Mouse (Mus musculus) liver, embryonic 11.5 days (tissue): Measurements from ENCODE around the gene Ethe1. TPM values are rescaled to one million over a fixed set of nuclear protein-coding genes. Genes with fewer than 3 reads are reported as not detected.
A peak's percentile ranks its signal among the peaks of the same experiment; 100 is the strongest.
"Not testable (repeated sequence)": the region's sequence is repeated elsewhere in the genome, so short reads cannot be mapped to it uniquely, and the experiment has no call there.

Experiments
- ATAC-seq: fragments of 200-750 bp; cut with Nextera tagmentation; replicated peaks from 2 replicates; pipeline ENCODE4 v1.8.0; 2017; ENCODE audit warnings: moderate number of reproducible peaks, mild to moderate bottlenecking, moderate TSS enrichment, moderate library complexity; ENCODE audit not compliant: low FRiP score
- DNase-seq: peaks from one replicate; pipeline ENCODE4 v3.0.0-alpha.2; 2017; ENCODE audit warnings: low spot score
- H3K27ac ChIP-seq: fragments of 300-500 bp; sonication (generic); 2 replicates; pipeline ENCODE4 v1.5.1; 2014; ENCODE audit warnings: mild to moderate bottlenecking, low read depth, low read length, control low read depth
- H3K27me3 ChIP-seq: fragments of 300-500 bp; sonication (generic); replicated peaks from 2 replicates; pipeline ENCODE4 v1.6.1; 2014; ENCODE audit warnings: low read length, mixed read lengths; ENCODE audit not compliant: control insufficient read depth, insufficient read depth
- H3K36me3 ChIP-seq: fragments of 300-500 bp; sonication (generic); 2 replicates; pipeline ENCODE4 v1.6.1; 2014; ENCODE audit warnings: mild to moderate bottlenecking, low read length, moderate library complexity, mixed read lengths; ENCODE audit not compliant: control insufficient read depth, insufficient read depth
- H3K4me1 ChIP-seq: fragments of 300-500 bp; sonication (generic); replicated peaks from 2 replicates; pipeline ENCODE4 v1.6.1; 2014; ENCODE audit warnings: low read length, mixed read lengths; ENCODE audit not compliant: control insufficient read depth, insufficient read depth
- H3K4me2 ChIP-seq: fragments of 300-500 bp; sonication (generic); 2 replicates; pipeline ENCODE4 v1.6.1; 2014; ENCODE audit warnings: mild to moderate bottlenecking, control low read depth, moderate library complexity
- H3K4me3 ChIP-seq: fragments of 300-500 bp; sonication (generic); 2 replicates; pipeline ENCODE4 v1.5.1; 2014; ENCODE audit warnings: low read depth, low read length, control low read depth
- H3K9ac ChIP-seq: fragments of 300-500 bp; sonication (generic); 2 replicates; pipeline ENCODE4 v1.6.1; 2014; ENCODE audit warnings: low read depth, low read length, control low read depth
- H3K9me3 ChIP-seq: fragments of 300-500 bp; sonication (generic); 2 replicates; pipeline ENCODE4 v1.6.1; 2016; ENCODE audit warnings: low read length, inconsistent platforms, mixed read lengths; ENCODE audit not compliant: control insufficient read depth
- WGBS: fragments of 180-500 bp; shearing (Covaris S2); extraction: QIAGEN DNeasy Blood & Tissue Kit; methylation state at CpG from one replicate; pipeline ENCODE4 v1.1.7; 2014; 5-methylcytosine and 5-hydroxymethylcytosine counted together
- polyA plus RNA-seq: library from polyadenylated mRNA; unstranded; fragments of >200 nt; fragmentation: Nextera tagmentation; extraction: Ambion mirVana; gene quantifications from 2 replicates; pipeline ENCODE4 v1.2.1, GENCODE M21; 2014

The Ethe1 gene
- polyA plus RNA-seq, 1 experiment from 2014 or later: 21.9 TPM

DNA sequence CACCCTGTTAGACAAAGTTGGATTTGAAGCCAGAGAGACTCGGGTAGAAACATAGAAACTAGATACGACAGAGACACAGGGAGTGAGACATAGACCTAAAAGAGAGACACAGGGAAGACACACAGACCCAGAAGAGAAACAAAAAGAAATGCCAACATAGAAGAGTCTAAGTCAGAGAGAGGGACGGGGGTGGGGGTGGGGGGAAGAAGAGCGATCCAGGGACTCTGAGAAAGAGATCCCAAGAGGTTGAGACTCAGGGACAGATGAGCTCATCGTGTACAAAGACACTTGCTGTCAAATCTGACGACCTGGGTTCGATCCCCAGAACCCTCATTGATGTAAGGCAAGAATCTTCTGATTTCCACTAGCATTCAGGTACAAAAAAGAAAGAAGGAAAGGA is 24.4 kb downstream of the Ethe1 start:
- H3K27ac ChIP-seq: no peak overlapping the region
- H3K36me3 ChIP-seq: no peaks in the 10 kb centered on the region
- no peak for DNase-seq
- 13% methylated on average over 7 of the region's 7 CpGs for WGBS
- no peak for ATAC-seq
- H3K9ac ChIP-seq: peak overlapping the region; percentile 66
- H3K27me3 ChIP-seq: peaks cover 22% of the 10 kb centered on the region
- H3K4me2 ChIP-seq: peak overlapping the region; percentile 97
- peak overlapping the region; percentile 55 for H3K4me3 ChIP-seq
- no peaks in the 10 kb centered on the region for H3K9me3 ChIP-seq
- peaks cover 17% of the 10 kb centered on the region for H3K4me1 ChIP-seq

DNA sequence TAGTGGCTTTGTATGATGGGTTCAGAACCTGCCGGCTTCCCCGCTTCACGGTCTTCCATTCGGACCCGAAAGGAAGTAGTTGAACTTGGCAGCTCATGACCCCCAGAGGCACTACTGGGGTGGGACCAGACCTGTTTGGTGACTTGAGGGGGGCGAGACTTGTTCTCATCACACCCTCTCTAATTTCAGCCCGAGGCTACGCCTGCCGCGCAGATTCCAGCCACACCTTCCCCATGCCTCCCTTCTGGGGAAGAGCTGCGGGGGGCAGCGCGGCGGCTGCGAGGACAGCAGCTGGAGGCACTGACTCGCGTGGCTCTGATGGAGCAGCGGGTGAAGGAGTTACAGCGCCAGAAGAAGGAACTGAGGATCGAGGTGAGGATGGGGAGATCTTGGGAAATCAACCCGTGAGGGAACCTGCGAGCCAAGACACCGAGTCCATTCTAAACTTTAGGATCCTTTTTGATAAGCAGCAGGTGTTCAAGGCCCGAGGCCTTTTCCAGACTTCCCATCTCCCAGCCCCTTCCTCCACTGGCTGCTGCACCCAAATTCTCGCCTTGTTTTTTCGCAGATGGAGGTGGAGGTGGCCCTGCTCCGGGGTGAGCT is 25.1 kb downstream of the Ethe1 start:
- no peaks in the 10 kb centered on the region for H3K36me3 ChIP-seq
- no peaks in the 10 kb centered on the region for H3K9me3 ChIP-seq
- no peak for DNase-seq
- H3K4me1 ChIP-seq: peaks cover 17% of the 10 kb centered on the region
- H3K4me2 ChIP-seq: peak overlapping the region; percentile 97
- peak overlapping the region; percentile 22; the same call in 1 of the 2 replicates for H3K4me3 ChIP-seq
- 10% methylated on average over 27 of the region's 27 CpGs for WGBS
- H3K27ac ChIP-seq: no peak overlapping the region
- no peak overlapping the region for H3K9ac ChIP-seq
- ATAC-seq: no peak
- H3K27me3 ChIP-seq: peaks cover 22% of the 10 kb centered on the region

DNA sequence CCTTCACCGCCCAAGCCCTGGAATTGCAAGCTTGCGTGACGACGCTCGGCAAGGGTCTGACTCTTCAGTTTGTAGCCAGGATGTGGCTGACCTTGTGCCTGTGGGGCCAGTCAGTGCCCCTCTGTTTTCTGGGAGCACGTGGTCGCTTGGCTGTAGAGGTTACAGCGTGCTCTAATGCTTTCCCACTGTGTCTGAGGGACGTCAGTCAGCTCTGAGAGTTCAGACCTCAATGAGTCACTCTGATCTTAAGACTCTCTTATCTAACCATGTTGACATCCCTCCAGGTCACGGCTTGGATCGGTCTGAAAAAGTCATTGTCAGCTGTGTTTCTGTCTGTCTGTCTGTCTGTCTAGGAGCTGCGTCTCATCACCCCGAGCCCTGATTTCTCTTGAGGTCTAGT is 27.5 kb downstream of the Ethe1 start:
- H3K4me2 ChIP-seq: no peak overlapping the region
- peaks cover 22% of the 10 kb centered on the region for H3K27me3 ChIP-seq
- H3K4me1 ChIP-seq: peaks cover 17% of the 10 kb centered on the region
- 54% methylated on average over 13 of the region's 13 CpGs for WGBS
- H3K9me3 ChIP-seq: 0 out of 2 replicates have a peak, but pooled peaks cover 2% of the 10 kb centered on the region
- DNase-seq (no peak), ATAC-seq (no peak)
- H3K4me3 ChIP-seq: no peak overlapping the region
- H3K27ac ChIP-seq: no peak overlapping the region
- no peaks in the 10 kb centered on the region for H3K36me3 ChIP-seq
- H3K9ac ChIP-seq: 0 out of 2 replicates have a peak overlapping the region, but pooled peaks have one; percentile 2

DNA sequence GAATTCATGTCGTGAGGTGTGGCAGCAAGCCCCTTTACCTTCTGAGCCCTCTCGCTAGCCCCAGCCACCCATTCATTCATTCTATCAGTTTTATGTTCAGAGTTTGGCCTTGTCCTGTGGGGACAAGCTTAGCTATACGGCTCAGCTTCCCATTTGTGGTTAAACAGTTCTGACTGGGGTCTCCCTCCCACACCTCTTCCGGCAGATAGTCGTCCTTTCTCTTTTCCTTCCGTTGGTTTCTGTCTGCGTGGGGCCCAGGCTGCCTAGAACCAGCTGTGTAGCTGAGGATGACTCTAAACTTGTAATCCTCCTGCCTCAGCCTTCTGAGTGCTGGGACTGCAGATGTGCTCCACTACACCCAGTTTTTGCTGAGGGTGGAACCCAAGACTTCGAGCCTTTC is 30.4 kb downstream of the Ethe1 start:
- no peak overlapping the region for H3K27ac ChIP-seq
- 35% methylated on average over 8 of the region's 8 CpGs for WGBS
- no peak overlapping the region for H3K4me2 ChIP-seq
- 0 out of 2 replicates have a peak, but pooled peaks have one; percentile 26 for ATAC-seq
- no peak overlapping the region for H3K4me3 ChIP-seq
- peaks cover 4% of the 10 kb centered on the region; the same call in 1 of the 2 replicates for H3K9me3 ChIP-seq
- peaks cover 8% of the 10 kb centered on the region for H3K27me3 ChIP-seq
- H3K9ac ChIP-seq: no peak overlapping the region
- H3K4me1 ChIP-seq: peaks cover 3% of the 10 kb centered on the region
- peaks cover 4% of the 10 kb centered on the region for H3K36me3 ChIP-seq
- no peak for DNase-seq

DNA sequence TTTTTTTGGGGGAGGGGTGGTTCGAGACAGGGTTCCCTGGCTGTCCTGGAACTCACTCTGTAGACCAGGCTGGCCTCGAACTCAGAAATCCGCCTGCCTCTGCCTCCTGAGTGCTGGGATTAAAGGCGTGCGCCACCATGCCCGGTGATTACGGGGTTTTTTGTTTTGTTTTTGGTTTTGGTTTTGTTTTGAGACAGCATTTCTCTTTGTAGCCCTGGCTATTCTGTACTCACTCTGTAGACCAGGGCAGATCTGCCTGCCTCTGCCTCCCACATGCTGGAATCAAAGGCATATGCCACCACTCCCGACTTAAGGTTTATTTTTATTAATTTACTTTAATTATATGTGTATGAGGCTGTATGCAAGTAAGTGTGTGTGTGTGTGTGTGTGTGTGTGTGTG is 31.0 kb downstream of the Ethe1 start:
- H3K4me2 ChIP-seq, H3K27me3 ChIP-seq, H3K4me3 ChIP-seq, ATAC-seq, H3K27ac ChIP-seq, H3K9ac ChIP-seq, H3K4me1 ChIP-seq, DNase-seq, H3K9me3 ChIP-seq, H3K36me3 ChIP-seq: not testable (repeated sequence)
- 88% methylated on average over 8 of the region's 8 CpGs for WGBS

DNA sequence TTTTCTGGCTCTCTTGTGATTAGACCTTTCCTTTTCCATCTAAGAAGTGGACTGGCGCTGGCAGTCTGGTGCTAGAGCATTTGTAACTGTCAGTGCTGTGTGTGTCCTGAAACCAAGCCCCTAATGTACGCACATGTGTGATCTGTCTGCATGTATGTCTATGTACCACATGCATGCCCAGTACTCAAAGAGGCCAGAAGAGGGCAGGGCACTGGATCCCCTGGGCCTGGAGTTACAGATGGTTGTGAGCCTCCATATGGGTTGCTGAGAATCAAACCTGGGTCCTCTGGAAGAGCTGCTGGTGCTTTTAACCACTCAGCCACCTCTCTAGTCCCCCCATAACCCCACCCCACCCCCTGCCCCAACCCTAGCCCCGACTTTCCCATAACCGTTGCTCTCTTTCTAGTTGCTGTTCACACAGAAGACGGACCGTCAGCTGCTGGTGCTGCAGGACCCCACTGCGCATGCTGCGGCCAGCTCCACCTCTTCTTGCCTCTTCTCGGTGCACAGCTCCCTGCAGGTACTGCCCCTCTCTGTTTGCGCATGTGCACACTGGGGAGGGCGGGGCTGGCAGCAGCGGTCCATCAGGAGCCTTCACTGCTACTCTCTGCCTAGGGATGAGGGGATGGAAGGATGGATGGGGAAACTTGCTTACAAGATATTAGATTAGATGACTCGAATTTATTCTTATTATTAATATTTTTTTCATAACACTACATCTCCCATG is 32.5 kb downstream of the Ethe1 start:
- H3K27me3 ChIP-seq: no peaks in the 10 kb centered on the region
- no peak for ATAC-seq
- H3K9me3 ChIP-seq: peaks cover 4% of the 10 kb centered on the region; the same call in 1 of the 2 replicates
- H3K27ac ChIP-seq: no peak overlapping the region
- no peak overlapping the region for H3K4me3 ChIP-seq
- peaks cover 3% of the 10 kb centered on the region for H3K4me1 ChIP-seq
- no peak for DNase-seq
- H3K36me3 ChIP-seq: peaks cover 4% of the 10 kb centered on the region
- no peak overlapping the region for H3K4me2 ChIP-seq
- 77% methylated on average over 13 of the region's 13 CpGs for WGBS
- no peak overlapping the region for H3K9ac ChIP-seq

DNA sequence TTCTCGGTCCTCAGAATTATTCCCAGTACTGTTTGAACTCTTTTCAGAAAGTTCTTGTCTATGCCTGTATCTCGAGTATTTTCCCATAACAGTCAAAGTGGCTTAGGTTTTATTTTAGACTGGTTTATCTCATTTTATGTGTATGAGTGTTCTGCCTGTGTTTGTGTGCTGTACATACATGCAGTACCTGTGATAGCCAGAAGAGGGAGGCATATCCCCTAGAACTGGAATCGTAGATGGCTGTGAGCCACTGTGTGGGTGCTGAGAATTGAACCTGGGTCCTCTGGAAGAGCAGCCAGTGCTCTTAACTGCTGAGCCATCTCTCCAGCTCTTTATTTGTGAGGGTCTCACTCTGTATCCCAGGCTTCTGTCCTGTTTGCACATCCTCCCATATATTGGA is 33.9 kb downstream of the Ethe1 start:
- H3K36me3 ChIP-seq: peaks cover 4% of the 10 kb centered on the region

DNA sequence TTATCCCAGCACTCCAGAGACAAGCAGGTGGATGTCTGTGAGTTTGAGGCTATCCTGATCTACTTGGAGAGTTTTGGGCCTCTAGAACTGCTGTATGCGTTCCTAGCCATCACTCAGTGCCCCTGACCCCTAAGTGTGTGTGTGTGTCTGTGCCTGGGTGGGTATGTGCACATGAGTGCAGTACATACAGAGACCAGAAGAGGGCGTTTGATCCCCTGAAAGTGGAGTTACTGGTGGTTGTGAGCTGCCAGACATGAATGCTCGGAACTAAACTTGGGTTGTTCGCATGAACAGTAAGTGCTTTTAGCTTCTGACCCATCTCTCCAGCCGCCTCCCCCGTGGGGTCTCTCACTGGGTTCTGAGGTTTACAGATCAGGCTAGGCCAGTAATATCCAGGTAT is 35.6 kb downstream of the Ethe1 start:
- Histone ChIP-seq H3K4me3 (no peak overlapping the region), H3K27me3 (no peaks in the 10 kb centered on the region), H3K9me3 (peaks cover 4% of the 10 kb centered on the region; the same call in 1 of the 2 replicates), H3K9ac (no peak overlapping the region), H3K36me3 (peaks cover 4% of the 10 kb centered on the region), H3K4me2 (no peak overlapping the region), H3K4me1 (no peaks in the 10 kb centered on the region; the same call in 1 of the 2 replicates), H3K27ac (no peak overlapping the region)
- WGBS: 75% methylated on average over 6 of the region's 6 CpGs
- DNase-seq (no peak), ATAC-seq (no peak)

More for the DNA sequence above, 33.9 kb downstream of the Ethe1 start:
- DNase-seq: no peak
- Histone ChIP-seq H3K9me3 (peaks cover 4% of the 10 kb centered on the region; the same call in 1 of the 2 replicates), H3K27me3 (no peaks in the 10 kb centered on the region), H3K9ac (no peak overlapping the region), H3K4me3 (no peak overlapping the region), H3K4me2 (no peak overlapping the region), H3K27ac (no peak overlapping the region), H3K4me1 (peaks cover 3% of the 10 kb centered on the region)
- 81% methylated on average over 3 of the region's 3 CpGs for WGBS
- no peak for ATAC-seq
